Mouse (Mus musculus) spleen, embryonic (tissue): ENCODE measurements around the gene Spred2.

Experiments
- CTCF ChIA-PET: fragments of 350-600 bp; sonication (Branson Sonifier 250); formaldehyde crosslinking; loops from one replicate; lab custom pipeline; 2022; lab: Charles Lee

The Spred2 gene

GRCm38 (mm10) chr11:19923888-19924756, at the start of gene Spred2:
Gene Spred2 (plus strand): TSS chr11:19924375.
- CTCF ChIA-PET, result interaction anchor here (0.7 to 1.1 kb wide), 2 partner anchors 12 to 62 kb away, joined by 4 to 5 read pairs; no protein-coding TSS in a partner anchor

- CTCF ChIA-PET, result no interaction called here
These were observed 48.6 kb upstream of the Spred2 start for GRCm38 (mm10) chr11:19875551-19875950.

- CTCF ChIA-PET, result no interaction called here
These were observed 48.2 kb upstream of the Spred2 start for GRCm38 (mm10) chr11:19875964-19876363.

GRCm38 (mm10) chr11:19877239-19877915, 46.8 kb upstream of the Spred2 start:
- CTCF ChIA-PET, result no interaction called here

GRCm38 (mm10) chr11:19881342-19881741, 42.8 kb upstream of the Spred2 start:
- CTCF ChIA-PET, result no interaction called here

GRCm38 (mm10) chr11:19890700-19891406, 33.3 kb upstream of the Spred2 start:
- CTCF ChIA-PET, result no interaction called here

GRCm38 (mm10) chr11:19893233-19893632, 30.9 kb upstream of the Spred2 start:
- CTCF ChIA-PET, result no interaction called here

- CTCF ChIA-PET, result no interaction called here
These were observed 24.6 kb upstream of the Spred2 start for GRCm38 (mm10) chr11:19899621-19900020.

- CTCF ChIA-PET, result no interaction called here
These were observed 23.5 kb upstream of the Spred2 start for GRCm38 (mm10) chr11:19900712-19901111.

GRCm38 (mm10) chr11:19911216-19911615, 13.0 kb upstream of the Spred2 start:
- CTCF ChIA-PET, result no interaction called here

GRCm38 (mm10) chr11:19912179-19912578, 12.0 kb upstream of the Spred2 start:
- CTCF ChIA-PET, result interaction anchor here (0.6 kb wide), 2 partner anchors 11 to 48 kb away, joined by 3 to 5 read pairs; no protein-coding TSS in a partner anchor

GRCm38 (mm10) chr11:19912661-19913060, 11.5 kb upstream of the Spred2 start:
- CTCF ChIA-PET, result interaction anchor here (0.6 kb wide), 2 partner anchors 11 to 49 kb away, joined by 3 to 5 read pairs; no protein-coding TSS in a partner anchor

GRCm38 (mm10) chr11:19913761-19914160, 10.4 kb upstream of the Spred2 start:
- CTCF ChIA-PET, result no interaction called here

GRCm38 (mm10) chr11:19917381-19918245, 6.6 kb upstream of the Spred2 start:
- CTCF ChIA-PET, result interaction anchor here (0.5 kb wide), 1 partner anchor 149 kb away, joined by 4 read pairs; no protein-coding TSS in a partner anchor

GRCm38 (mm10) chr11:19918246-19918540, 6.0 kb upstream of the Spred2 start:
- CTCF ChIA-PET, result interaction anchor here (0.5 kb wide), 1 partner anchor 148 kb away, joined by 4 read pairs; no protein-coding TSS in a partner anchor

- CTCF ChIA-PET, result no interaction called here
These were observed 4.8 kb upstream of the Spred2 start for GRCm38 (mm10) chr11:19919460-19919784.

- CTCF ChIA-PET, result no interaction called here
These were observed 4.1 kb upstream of the Spred2 start for GRCm38 (mm10) chr11:19919785-19920671.

GRCm38 (mm10) chr11:19921723-19922122, 2.5 kb upstream of the Spred2 start:
- CTCF ChIA-PET, result interaction anchor here (0.6 kb wide), 1 partner anchor 144 kb away, joined by 3 read pairs; no protein-coding TSS in a partner anchor

GRCm38 (mm10) chr11:19922208-19922607, 2.0 kb upstream of the Spred2 start:
- CTCF ChIA-PET, result interaction anchor here (0.6 kb wide), 1 partner anchor 143 kb away, joined by 3 read pairs; no protein-coding TSS in a partner anchor

- CTCF ChIA-PET, result no interaction called here
These were observed 578 bp downstream of the Spred2 start for GRCm38 (mm10) chr11:19924757-19925148.
